Mouse (Mus musculus) kidney, postnatal 4 days (tissue): Measurements from ENCODE around the gene Srbd1.

Experiments used
- DNase-seq, 2 experiments: peaks; one replicate each; pipeline ENCODE4 v3.0.0; 2021; ENCODE audit warnings: mixed read lengths in 2 of 2

Srbd1 gene

DNA sequence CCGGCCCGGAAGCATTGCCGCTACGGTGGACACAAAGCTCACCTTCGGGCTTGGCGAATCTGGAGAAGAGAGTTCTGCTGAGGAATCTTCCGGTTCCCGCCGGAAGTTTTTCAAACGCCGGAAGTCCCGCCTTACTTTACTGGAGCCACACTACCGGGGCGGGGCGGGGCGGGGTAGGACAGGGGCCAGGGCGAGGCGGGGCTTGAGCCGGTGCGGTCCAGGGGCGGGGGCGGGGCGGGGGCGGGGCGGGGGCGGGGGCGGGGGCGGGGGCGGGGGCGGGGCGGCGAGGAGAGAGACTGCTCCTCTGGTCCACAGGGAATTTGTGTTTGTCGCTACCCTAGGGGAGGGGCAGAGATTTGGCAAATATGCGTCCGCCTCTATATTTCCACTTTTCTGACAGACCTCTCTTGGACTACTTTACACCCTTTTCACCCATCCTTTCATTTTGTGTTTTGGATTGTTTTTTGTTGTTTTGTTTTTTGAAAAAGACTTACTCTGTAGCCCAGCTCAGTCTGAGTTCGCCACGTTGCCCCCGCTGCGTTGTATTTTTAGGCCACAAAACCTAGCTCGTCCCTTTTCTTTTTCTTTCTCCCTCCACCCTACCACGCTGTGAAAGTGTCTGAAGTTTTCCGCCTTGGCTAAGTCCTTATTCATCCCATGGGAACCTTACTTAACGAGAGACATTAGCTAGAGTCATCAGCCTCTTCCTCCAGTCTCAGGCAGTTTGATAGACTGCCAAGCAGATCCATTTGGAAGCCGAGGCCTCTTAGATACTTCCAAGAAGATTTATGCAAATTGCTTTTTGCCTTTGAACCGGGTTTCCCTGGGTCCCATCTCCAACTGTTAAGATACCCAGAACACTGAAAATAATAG is at the start of gene Srbd1:
Gene Srbd1 (minus strand): TSS at position 97 of the 873 bp plus-strand sequence.
- DNase-seq, result peak; percentile 97

DNA sequence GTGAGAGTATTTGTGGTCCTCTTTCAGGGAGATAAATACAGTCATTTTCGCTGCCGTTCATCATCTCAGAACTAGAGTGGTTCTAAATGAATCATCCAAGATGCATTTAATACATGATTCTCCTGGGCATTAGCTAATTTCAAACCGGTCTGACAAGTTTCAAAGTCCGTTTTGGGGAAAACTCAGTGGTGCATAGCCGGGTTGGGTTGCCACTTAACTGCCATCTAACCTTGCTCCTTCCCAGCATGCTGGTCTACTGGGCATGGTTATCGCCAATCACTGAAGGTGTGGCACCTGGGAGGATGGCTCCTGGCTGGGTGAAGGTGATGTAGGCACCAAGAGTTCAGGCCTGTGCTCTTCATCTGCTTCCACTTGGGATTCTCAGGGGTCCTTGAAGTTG is 49.0 kb upstream of the Srbd1 start:
- DNase-seq, result peak in 1 of 2 experiments; percentile 52

DNA sequence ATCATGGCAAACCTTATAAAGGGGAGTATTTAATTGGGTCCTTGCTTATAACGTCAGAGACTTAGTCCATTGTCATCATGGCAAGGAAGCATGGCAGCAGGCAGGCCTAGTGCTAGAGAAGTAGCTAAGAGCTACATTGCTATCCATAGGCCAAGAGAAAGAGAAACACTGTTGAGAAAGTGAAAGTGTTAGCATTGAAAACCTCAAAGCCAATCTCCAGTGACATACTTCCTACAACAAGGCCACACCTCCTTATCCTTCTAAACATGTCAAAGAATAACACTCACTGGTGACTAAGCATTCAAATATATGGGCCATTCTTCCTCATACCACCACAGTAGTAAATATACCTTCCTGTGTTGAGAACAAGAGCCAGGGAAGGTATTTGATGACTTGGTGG is 42.8 kb upstream of the Srbd1 start:
- no peak for DNase-seq

DNA sequence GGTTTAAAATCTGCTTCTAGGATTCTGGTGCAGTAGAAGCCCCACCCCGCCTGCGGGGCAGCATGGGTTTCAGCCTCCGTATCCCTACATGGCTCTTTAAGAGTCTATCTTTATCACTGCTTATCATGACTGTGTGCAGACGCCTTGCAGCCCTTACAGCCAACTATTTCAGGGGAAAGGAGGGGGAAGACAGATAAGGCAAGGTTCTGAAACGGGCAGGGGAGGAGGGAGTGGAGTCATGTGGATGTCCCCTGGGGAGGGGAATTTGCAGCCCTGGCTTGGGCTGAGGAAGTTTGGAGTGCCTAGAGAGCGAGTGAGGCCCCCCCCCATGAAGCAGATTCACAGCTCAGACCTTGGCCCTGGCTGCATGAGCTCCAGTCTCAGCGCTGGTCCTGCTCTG is 40.6 kb upstream of the Srbd1 start:
- DNase-seq, result peak; percentile 40 to 48

DNA sequence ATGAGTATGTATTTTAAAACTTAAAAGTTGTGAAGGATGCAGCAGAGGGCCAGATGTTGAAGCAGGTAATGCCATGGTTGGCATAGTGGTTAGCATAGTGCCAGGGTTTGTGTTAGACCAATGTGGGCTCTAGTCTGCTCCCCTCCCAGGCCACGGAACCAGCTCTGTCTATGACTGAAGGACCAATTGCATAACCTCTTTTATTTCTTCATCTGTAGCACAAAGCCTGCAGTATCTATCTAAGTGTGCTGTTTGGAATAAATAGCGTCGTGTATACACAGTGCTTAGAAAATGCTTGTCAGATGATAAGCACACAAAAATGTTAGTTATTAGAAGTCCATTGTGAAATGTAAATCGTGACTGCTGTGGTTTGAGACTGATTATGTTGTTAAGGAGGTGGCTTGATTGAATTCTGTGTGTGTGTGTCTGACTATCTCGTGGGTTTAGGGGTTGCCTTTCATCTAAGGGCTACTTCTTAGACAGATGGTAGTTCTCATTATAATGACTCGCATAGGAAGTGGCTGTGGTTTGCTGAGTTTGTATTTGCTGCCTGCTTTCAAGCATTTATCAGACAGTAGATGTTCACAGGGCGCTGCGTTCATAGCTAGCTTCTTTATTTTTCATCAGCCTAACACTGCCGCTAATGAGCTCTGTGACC is 39.7 kb upstream of the Srbd1 start:
- DNase-seq, result no peak

DNA sequence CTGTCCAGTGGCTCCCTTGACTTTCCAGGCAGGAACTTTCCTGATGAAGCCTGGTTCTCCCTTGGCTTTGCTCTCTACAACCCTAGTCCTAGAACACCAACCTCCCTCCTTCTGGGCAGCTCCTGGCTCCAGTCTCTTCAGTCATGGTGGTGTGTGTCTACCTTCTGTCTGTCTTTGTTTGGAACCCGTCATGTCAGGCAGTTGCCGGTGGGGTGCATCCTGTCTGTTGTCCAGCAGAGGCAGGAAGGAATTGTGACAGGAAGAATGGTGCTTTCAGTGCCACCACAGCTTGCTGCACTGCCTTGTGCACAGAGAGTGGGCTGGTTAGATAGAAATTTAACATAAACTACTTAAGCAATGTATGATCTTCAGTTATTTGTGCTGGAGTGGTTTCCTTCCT is 38.8 kb upstream of the Srbd1 start:
- no peak for DNase-seq

DNA sequence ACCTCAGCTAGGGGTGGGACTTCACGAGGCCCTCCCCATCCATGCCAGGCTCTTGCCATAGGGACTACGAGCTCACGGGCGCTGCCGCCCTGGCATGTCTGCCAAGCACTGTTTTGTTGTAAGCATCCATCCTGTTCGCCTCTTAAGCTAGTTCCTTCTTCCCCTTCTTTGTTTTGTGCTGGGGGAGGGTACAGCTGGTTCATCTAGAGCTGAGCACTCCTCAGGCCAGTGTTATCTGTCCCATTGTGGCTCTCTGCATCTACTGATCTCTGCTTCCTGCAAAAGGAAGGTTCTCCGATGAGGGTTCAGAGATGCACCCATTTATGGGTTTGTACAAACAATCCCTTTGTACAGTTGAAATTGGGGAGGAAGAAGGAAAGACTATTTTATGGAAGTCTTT is 31.7 kb upstream of the Srbd1 start:
- DNase-seq, result no peak

DNA sequence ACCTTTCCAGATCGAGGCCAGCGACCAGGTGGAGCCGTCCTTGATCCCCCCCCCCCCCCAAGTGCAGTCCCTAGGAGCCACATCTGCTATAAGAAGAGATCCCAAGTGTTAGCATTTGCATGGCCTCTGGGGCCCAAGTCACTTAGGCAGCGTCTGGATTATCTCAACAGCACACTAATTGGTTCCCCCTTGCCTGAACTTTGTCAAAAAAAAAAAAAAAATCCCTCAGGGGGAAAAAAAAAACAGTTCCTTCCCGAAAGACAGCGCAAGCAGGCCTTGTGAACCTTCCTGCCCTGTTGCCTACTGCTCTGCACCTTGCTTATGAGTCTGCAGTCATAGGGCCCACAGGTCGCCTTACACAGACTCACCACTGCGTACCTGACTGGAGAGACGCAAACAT is 30.5 kb upstream of the Srbd1 start:
- DNase-seq, result no peak

DNA sequence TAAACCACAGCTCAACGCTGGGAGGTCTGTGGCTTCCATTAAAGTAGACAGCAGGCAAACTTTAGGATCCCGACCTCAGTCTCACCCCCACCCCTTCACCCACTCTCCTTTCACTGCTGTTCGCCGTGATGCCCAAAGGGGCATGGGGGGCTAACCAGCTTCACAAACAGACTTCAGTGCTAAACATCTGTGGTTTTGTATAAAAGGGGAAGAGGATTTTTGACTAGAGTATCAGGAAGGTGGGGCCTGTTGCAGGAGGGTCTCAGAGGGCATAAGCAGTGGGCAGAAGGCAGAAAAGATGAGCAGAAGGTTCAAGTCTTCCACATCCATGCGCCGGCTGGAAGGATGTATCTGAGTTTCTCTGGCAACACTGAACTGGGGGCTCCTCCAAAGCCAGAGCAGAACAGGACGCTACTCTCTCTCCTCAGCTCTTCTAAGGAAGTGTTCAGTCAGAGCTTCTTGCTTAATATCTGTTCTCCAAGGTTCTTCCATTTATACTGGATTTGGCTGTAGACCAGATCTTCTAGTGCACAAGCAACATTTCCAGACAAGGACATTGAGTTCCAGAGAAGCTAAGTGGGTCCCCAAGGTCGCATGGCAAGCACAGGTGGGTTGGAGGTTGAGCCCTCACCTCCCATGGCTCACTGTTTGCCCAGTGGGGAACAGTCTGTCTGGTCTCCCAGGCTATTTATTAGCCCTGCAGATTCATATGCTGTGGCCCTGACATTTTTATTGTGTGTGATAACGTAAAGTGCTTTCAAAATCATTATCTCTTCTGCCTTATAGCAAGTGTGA is 25.4 kb upstream of the Srbd1 start:
- no peak for DNase-seq

DNA sequence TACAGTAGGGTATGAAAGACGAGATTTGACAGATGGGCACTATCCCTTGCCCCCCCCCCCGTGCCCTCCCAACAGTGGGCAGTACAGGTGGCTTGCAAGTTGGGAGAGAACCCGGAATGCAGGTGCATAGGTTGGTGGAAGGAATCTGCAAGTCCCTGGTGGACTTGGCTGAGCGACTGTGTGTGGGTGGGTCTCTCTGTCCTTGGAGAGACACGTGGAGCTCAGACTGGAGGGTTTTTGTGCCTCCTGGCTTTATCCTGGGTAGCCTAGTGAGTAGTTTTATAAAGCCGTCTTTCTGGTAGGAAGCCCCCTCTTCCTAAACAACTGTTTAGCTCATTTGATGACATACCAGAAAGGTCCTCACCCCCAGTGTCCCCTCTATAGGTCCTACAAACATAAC is 24.1 kb upstream of the Srbd1 start:
- peak; percentile 20 to 40 for DNase-seq

DNA sequence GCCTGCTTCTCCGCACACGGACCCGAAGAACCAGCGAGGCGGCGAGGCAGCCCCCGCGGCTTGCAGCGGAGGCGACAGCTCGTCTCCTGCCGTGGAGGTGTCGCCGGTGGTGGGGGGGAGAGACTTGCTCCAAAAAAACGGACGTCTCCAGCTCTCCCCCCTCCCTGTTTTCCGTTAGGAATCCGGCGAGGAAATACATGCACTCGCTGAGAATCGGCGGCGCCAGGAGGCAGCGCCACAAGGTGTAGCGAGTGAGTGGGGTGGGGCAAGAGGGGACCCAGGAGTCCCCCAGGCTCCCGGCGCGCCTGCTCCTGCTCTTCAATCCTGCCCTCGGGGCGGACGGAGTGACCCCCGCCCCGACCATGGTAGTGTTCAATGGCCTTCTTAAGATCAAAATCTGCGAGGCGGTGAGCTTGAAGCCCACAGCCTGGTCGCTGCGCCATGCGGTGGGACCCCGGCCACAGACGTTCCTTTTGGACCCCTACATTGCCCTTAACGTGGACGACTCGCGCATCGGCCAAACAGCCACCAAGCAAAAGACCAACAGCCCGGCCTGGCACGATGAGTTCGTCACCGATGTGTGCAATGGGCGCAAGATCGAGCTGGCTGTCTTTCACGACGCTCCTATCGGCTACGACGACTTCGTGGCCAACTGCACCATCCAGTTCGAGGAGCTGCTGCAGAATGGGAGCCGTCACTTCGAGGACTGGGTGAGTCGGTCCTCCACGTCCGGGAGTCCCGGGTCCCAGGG is 23.4 kb upstream of the Srbd1 start:
- DNase-seq, result peak; percentile 35 to 53

DNA sequence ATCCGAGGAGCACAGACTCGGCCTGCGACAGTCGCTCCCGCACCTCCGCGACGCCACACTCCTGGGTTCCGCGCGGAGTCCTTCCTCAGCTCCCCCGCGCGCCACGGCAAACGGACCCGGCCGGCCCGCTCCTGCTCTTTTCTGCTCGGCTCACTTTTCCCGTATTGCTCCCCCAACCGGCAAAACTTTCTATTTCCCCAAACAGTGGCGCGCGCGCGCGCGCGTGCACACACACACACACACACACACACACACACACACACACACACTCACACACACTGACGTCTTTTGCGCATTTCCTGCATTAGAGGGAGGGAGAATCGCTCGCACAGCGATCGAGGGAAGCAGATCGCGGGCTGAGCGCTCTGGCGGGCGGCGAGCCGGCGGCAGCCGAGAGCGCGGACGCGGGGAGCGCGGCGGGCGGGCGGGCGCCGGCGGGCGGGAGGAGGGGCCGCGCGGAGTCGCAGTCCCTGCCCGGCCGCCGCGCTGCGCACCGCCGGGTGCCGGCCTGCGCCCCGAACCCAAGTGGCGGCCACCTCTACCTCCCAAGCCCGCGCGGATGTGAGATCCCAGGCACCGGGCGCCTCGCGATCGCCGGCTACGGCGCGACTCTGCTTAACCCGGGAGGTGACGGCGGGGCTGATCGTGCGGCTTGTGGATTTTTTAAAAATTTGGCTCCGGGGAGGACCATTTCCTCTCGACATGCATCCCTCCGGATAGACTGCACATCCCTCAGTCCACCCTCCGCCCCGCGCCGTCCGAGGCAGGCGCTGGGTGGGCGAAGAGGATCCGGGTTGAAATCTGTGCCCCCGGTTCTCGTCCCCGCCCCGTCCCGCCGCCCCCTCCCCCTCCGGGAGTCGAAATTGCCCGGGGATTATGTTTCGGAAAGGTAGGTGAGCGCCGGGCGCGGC is 22.6 kb upstream of the Srbd1 start, which contains the start of gene Prkce:
Gene Prkce (plus strand): TSS at position 466 of the 911 bp plus-strand sequence.
- peak; percentile 89 to 93 for DNase-seq

DNA sequence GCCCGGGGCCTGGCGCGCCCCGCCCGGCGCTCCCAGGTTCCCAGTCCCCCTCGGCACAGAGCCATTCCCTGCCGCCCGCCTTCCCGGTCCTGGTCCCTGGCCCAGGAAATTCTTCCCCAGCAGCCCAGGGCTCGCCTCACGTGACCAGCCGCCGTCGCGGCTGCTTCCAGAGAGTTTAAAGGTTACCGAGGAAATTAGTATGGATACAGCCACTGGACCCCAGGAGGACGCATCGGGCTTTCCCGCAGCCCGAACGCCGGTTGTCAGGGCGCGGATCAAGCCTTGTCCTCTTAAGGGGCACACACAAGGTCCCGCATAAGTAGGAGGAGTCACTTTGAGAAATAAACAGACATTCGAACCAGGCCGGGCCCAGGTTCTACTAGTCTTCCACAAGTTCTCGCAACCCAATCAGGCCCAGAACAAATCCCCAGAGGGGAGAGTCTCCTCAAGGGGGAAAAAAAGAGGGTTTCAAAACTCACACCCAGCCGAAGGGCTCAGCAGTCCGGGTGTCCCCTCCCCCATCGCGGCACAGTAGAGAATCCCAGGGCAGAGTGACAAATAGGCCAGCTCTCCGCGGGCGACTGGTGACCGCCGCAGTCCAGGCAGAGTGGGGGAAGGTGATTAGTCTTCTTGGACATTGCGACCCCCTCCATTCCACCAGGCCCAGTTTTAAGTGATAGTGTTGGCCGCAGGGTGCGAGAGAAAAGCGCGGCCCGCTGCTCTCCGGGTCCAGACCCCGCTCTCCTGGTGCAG is 21.8 kb upstream of the Srbd1 start:
- peak; percentile 87 to 92 for DNase-seq

DNA sequence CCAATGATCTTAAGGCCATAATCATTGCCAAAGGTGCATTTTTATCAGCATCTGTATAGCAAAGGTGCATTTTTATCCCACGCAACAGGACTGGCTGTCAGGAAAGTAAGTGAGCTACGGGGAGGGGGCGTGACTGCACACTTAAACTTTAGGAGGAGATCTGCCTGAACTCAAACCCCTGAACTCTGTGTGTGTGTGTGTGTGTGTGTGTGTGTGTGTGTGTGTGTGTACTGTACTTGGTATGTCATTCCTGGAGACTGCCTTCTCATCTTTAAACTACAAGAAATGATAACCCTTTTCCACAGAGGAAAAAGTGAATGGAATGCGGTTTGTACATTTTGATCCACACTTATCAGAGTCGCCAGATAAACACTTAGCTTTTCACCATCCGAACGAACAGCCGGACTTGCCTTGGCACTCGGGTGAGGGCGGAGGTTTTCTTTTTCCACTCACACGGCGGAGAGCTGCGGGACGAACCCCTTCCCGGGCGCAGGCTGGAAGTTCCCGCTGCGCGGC is 21.1 kb upstream of the Srbd1 start:
- DNase-seq, result peak in 1 of 2 experiments; percentile 20

DNA sequence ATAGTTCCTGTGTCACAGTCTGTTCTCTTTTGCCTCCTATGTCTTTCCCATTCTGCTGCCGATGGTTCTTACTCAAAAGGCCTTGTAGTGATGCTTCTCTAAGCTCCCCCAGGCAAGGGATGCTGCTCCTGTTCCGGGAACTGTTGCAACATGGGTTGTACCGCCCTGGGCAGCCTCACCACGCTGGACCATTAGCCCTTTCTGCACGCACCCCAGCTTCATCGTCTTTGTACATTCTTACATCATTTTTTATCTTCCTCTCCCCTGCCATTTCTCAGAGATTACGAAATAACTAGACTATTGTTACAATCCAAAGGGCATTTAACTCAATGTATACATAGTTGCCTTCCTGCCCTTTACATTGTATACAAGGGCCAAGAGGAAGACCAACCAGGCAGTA is 19.4 kb upstream of the Srbd1 start:
- no peak for DNase-seq

DNA sequence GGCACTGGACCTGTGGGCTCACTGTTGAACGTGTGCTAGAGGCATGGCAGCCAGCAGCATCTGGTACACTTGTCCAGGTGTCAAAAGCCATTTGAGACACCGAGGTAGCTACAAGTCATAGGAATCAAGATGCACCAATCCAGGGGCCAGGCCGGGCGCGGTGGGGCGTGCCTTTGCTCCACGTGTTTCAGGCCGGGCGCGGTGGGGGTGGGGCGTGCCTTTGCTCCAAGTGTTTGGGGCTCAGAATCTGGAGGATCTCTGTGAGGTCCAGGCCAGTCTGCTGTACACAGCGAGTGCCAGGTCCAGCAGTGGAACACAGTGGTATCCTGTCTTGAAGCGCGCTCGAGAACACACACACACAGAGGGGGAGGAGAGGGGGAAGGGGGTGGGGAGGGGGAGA is 17.7 kb upstream of the Srbd1 start:
- peak; percentile 21 to 24 for DNase-seq

DNA sequence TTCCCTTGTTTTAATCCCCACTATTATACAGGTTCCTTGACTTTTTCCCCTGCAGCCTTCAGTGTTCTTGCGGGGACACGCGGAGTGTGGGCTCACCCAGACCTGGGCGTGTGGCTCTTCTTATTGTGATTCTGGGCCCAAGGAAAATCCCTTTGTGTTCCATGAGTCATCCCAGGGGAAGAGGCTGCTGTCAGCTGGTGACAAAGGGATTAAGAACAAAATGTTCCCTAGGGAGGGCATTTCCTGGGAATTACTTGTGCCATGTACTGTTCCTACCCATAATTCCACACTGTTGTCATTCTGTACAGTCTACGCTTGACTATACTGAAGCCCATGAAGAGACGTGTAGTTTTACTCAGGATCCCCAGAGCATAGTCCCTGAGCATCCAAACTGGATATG is 12.0 kb upstream of the Srbd1 start:
- no peak for DNase-seq

DNA sequence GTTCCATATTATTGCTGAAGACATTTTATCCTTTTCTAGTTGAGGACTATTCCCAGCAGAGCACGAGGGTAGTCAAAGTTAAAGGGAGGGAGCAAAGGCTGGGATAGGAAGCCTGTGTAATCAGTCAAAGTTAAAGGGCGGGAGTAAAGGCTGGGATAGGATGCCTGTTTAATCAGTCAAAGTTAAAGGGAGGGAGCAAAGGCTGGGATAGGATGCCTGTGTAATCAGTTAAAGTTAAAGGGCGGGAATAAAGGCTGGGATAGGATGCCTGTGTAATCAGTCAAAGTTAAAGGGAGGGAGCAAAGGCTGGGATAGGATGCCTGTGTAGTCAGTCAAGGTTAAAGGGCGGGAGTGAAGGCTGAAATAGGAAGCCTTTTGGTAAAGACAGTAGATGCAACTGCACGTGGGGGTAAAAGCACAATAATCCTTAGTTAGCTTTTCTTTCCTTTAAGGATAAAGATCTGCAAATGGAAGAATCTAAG is 5.9 kb upstream of the Srbd1 start:
- peak; percentile 68 to 71 for DNase-seq

DNA sequence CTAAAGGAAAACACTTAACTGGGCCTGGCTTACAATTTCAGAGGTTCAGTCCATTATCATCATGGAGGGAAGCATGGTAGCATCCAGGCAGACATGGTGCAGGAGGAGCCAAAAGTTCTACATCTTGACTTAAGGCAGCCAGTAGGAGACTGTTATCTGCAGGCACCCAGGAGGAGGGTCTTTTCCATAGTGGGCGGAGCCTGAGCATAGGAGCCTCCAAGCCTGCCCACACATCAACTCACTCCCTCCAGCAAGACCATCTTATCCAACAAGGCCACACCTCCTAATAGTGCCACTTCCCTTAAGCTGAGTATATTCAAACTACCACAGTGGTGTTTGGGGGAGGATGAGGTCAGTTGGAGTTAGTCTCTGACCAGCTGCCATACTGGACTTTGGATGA is 4.8 kb upstream of the Srbd1 start:
- no peak for DNase-seq

DNA sequence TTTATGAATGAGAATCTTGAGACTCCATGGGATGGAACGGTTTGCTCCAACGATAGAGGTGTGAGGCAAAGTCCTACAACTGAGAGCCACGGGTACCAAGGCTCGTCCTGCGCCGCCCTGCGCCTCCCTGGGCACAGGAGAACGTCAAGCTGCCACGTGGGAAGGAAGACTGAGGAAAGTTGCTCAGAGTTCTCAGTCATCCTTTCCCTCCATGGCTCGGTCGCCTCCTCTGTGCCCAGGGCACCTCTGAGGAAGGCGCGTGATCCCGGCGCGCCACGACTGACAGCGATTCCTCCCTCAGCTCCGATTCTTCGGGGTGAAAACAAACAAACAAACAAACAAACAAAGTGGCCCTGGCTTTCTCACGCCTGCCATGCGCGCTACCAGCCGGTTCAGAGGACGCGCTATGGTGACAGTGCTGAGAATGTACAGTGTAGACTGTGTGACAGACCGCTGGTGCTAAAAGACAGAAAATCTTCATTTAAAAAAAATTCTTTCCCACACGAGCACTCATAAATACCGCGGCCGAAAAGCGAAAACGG is 367 bp downstream of the Srbd1 start:
- DNase-seq, result no peak
